Mouse (Mus musculus) frontal cortex, postnatal 25 days (tissue): ENCODE data around the gene Ctdsp1.

Experiments
- DNase-seq, 2 experiments: peaks; one replicate each; pipeline ENCODE4 v3.0.0; 2022; ENCODE audit warnings: low spot score in 2 of 2

Ctdsp1 gene

GRCm38 (mm10) chr1:74444538-74444937, 53.2 kb downstream of the Ctdsp1 start:
- DNase-seq, result no peak
